Mouse (Mus musculus) gastrocnemius, adult 2 months (tissue): ENCODE data around the gene Tyw3. TPM values are rescaled to one million over a fixed set of nuclear protein-coding genes. Genes with fewer than 3 reads are reported as not detected.
"Not testable (repeated sequence)": the region's sequence is repeated elsewhere in the genome, so short reads cannot be mapped to it uniquely, and the experiment has no call there.

Source experiments
- DNase-seq: peaks from one replicate; pipeline ENCODE4 v3.0.0; 2022
- H3K27ac ChIP-seq: fragments of 200-600 bp; 2 replicates; pipeline ENCODE4 v1.8.1; 2022; ENCODE audit warnings: mild to moderate bottlenecking
- H3K4me3 ChIP-seq: fragments of 200-600 bp; 2 replicates; pipeline ENCODE4 v1.8.1; 2022; ENCODE audit warnings: mild to moderate bottlenecking, moderate library complexity
- CTCF ChIP-seq: fragments of 200-600 bp; IDR thresholded peaks from 2 replicates; pipeline ENCODE4 v1.8.1; 2022; ENCODE audit warnings: antibody characterized with exemption, mild to moderate bottlenecking, moderate library complexity
- intact Hi-C: fragments of 180-260 bp; cut with DNase I; formaldehyde crosslinking; loops from one replicate; pipeline ENCODE4 v1.15.1; 2025
- long read RNA-seq, 2 experiments: library from polyadenylated mRNA; stranded (forward); transcript quantifications; one replicate each; pipeline ENCODE4 v2.0.0; 2021
- total RNA-seq, 2 experiments: library from RNA; stranded (reverse); gene quantifications; 2 replicates each; pipeline ENCODE4 v1.2.3; 2021

Gene Tyw3
- 1 to 10 TPM; 2.6 to 3.2 TPM for total RNA-seq
- long read RNA-seq, experiment 1, full-length matches to known transcripts: 1 of 3 reads
- long read RNA-seq, experiment 1, partial matches to known transcripts: 0 of 3 reads
- long read RNA-seq, experiment 1, other reads (novel, unspliced or antisense): 2 of 3 reads
- long read RNA-seq, experiment 2, full-length matches to known transcripts: 2 of 2 reads
- long read RNA-seq, experiment 2, partial matches to known transcripts: 0 of 2 reads
- long read RNA-seq, experiment 2, other reads (novel, unspliced or antisense): 0 of 2 reads

DNA sequence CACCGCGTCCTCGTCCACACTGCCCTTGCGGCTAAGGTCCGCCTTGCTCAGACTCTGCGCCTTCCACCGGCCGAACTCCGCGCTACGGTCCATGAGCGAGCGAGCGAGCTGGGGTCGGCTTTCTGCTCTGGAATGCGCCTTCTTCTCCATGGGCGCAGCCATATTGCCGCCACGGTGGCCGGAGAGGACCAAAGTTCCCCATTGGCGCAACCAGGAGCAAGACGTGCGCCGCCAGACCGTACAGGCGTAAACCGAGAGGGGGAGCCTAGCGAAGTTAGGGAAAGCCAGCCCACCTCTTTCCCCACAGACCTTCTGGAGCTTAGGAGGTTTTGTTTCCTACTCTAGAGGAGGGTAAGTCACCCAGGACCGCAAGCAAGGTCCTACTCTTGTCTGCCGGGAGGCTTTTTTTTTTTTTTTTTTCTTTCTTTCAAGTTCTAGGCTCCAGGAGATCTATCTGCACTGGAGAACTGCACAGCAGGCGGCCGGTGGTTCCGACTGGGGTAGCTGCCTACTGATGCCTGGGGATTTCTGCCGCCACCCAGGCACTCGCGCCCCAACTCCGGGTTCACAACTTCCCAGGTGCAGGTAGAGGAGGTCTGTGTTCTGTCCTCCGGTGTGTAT is at the start of gene Tyw3:
Gene Tyw3, minus strand, starts transcription at position 171 of the 621 bp plus-strand sequence.
- Histone ChIP-seq H3K27ac (peak within 1 kb of the TSS; percentile 98), H3K4me3 (peak within 1 kb of the TSS; percentile 86)
- peak; percentile 99 for DNase-seq
- TF ChIP-seq CTCF: peak; percentile 57
- intact Hi-C loops: loop anchor here (2.0 kb wide), 1 partner anchor 496 kb away; the partner anchor contains the start of genes Fpgt and Lrriq3

DNA sequence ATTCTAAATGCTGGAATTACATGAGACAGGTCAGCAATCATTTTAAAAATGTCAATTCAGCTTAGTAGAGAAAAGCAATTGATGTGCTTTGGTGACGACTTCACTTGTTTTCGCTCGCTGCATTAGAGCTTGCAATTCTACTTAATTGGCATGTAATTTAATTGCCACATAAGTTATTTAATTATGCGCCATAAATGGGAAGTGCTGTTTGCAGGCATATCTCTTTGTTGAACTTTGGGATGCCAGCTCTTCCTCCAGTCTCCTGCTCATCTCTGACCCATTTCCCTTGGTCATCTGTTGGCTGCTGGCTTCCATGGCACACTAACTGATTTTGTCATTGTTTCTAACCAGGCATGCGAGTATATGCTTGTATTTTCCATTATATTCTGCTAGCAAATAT is 36.2 kb upstream of the Tyw3 start:
- DNase-seq: no peak
- no peak overlapping the region for H3K4me3 ChIP-seq

DNA sequence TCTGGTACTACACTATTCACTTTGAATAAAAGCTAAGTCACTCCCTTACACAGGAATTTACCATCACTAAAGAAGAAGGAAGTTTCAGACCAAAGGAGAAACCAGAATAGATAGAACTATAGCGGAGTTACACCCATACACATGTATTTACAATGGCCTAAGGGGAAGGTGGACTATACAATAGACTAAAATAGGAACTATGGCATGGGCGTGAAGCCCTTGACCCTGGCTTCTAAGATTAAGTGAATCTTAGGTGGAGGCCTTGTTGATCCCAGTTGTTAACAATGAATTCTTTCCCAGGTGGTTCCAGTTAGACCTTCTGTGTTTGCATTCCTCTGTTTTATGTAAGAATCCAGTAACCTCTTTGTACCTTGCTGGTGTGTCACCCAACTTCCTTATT is 34.4 kb upstream of the Tyw3 start:
- H3K27ac ChIP-seq, DNase-seq, H3K4me3 ChIP-seq, intact Hi-C loops: not testable (repeated sequence)

More for the DNA sequence above, 36.2 kb upstream of the Tyw3 start:
- intact Hi-C loops: no loop called here
- no peak overlapping the region for H3K27ac ChIP-seq
- no peak for TF ChIP-seq CTCF

DNA sequence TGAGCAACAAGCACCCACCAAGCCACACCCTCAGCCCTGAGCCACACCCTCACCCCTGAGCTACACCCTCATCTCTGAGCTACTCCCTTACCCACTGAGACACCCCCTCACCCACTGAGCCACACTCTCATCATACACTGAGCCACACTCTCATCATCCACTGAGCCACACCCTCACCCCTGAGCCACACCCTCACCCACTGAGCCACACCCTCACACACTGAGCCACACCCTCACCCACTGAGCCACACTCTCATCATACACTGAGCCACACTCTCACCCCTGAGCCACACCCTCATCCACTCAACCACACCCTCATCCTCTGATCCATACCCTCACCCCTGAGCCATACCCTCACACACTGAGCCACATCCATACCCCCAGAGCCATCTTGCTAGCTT is 31.4 kb upstream of the Tyw3 start:
- no peak overlapping the region for H3K4me3 ChIP-seq
- no peak for TF ChIP-seq CTCF
- intact Hi-C loops: no loop called here

DNA sequence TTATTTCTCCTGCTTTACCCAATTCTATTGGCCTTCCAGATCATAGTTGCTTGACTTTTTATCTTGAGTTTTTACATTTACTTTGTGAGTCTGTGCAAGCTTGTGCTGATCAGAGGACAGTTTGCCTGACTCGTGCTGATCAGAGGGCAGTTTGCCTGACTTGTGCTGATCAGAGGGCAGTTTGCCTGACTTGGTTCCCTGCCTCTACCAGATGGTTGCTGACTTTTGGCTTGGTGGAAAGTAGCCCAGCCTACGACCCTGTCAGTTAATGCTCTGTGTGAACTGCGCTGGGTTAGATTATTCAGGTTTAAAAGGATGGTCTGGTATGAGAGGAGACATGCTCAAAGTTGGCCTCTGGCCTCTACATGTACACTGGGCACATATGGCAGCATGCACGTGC is 19.2 kb upstream of the Tyw3 start:
- TF ChIP-seq CTCF: no peak
- Histone ChIP-seq H3K27ac (no peak overlapping the region), H3K4me3 (no peak overlapping the region)
- DNase-seq: no peak
- intact Hi-C loops: no loop called here

More for the DNA sequence above, 31.4 kb upstream of the Tyw3 start:
- no peak overlapping the region for H3K27ac ChIP-seq
- DNase-seq: no peak

DNA sequence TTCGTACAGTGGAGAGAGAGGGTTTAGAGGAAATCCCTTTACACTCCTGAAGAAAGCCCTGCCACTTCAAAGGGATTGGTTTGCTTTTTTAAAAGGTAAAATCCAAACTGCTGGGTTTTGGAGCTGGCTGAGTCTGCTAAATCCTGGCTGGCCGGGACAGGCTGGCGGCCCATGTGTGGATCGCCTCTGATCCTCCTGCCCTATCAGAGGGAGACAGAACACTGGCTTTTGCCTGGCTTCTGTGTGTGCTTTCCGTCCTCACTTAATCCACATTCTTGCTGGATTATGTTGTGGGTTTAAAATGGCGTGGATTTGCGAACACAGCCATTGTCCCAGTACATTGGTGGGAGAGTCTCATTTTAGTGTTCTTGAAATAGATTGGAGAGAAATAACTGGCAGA is 18.4 kb upstream of the Tyw3 start:
- Histone ChIP-seq H3K27ac (no peak overlapping the region), H3K4me3 (no peak overlapping the region)
- no peak for TF ChIP-seq CTCF
- intact Hi-C loops: no loop called here
- DNase-seq: no peak

DNA sequence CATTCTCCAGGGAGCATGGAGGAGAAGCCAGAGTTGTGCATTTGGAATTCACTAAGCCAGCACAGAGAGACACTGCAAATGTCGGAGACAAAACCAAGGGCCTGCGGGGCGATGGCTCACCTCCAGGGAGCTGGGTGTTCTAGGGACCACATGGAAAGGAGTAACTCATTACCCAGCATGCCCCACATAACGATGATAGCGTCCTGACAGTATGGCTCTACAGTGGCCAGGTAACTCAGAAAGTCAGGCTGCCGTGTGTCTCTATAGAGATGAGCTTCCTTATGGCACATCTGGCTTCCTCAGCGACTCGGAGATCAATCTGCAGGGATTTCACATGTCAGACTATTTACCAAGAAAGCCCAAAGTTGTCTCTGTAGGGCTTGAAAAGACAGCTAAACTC is 17.9 kb upstream of the Tyw3 start:
- TF ChIP-seq CTCF: no peak
- Histone ChIP-seq H3K4me3 (no peak overlapping the region), H3K27ac (no peak overlapping the region)
- intact Hi-C loops: no loop called here
- no peak for DNase-seq

DNA sequence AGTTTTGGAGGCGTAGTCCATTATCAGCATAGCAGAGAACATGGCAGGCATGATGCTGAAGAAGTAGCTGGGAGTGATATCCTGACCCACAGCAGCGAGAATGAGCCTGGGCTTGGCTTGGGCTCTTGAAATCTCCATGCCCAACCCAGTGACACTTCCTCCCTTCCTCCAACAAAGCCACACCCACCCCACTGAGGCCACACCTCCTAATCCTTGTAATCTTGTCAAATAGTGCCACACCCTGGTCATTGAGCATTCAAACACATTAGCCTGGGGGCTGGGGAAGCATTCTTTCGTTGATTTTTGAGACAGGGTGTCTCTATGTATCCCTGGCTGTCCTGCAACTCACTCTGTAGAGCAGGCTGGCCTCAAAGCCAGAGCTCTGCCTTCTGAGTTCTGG is 15.0 kb upstream of the Tyw3 start:
- intact Hi-C loops: no loop called here
- no peak overlapping the region for H3K4me3 ChIP-seq
- H3K27ac ChIP-seq: no peak overlapping the region
- no peak for DNase-seq
- TF ChIP-seq CTCF: no peak

DNA sequence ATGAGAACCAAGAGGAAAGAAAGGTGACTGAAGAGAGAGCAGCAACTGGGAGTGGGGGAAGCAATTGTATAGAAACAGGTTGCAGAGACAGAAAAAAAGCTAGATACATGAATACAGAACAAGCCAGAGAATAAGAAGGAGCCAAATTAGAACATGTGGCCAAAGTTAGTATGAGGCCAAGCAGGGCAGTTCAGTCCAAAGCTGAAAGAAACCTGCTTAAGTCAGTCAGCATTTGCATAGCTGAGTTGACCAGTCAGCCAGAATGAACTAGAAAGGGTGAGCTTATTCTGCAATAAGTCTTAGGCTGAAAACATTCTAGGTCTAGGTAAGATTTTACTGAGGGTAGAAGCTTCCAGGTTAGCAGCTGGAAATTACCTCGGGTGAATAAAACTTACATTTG is 11.0 kb upstream of the Tyw3 start:
- no peak for TF ChIP-seq CTCF
- H3K27ac ChIP-seq: no peak overlapping the region
- H3K4me3 ChIP-seq: no peak overlapping the region
- intact Hi-C loops: no loop called here
- no peak for DNase-seq

DNA sequence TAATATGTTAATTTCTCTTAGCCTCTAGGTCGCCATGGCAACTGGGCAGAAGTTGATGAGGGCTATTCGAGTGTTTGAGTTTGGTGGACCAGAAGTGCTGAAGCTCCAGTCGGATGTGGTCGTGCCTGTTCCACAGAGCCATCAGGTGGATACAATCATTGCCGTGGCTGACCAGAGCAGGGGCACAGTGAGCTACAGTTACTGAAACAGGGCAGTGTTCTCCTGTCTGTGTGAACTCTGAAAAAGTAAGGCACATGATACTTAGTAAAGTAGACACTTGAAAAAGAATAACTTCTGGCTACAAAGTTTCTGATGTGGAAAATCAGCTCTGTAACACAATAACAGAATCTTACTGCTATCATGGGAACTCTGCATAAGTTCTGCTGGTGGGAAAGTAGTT is 8.0 kb upstream of the Tyw3 start:
- Histone ChIP-seq H3K4me3 (no peak overlapping the region), H3K27ac (no peak overlapping the region)
- intact Hi-C loops: no loop called here
- TF ChIP-seq CTCF: no peak
- DNase-seq: no peak

DNA sequence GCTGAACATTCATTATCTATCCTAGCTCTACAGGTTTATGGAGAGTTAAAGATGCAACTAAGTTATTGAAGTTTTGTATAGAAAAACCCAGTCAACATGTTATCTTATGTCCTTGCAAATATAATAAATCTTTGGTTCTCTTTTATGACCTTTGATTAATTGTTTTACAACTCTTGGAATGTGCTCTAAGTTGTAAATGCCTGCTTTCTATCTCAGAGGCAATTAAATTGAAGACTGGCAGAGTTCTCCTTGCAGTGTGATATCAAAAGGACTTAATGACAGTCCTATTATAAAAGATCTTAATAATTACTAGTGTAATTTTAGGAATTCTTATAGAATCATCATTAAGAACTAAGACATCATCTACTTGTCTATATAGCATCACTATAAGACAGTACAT is 5.2 kb upstream of the Tyw3 start:
- DNase-seq: no peak
- intact Hi-C loops: no loop called here
- TF ChIP-seq CTCF: no peak
- H3K4me3 ChIP-seq: no peak overlapping the region
- H3K27ac ChIP-seq: no peak overlapping the region

DNA sequence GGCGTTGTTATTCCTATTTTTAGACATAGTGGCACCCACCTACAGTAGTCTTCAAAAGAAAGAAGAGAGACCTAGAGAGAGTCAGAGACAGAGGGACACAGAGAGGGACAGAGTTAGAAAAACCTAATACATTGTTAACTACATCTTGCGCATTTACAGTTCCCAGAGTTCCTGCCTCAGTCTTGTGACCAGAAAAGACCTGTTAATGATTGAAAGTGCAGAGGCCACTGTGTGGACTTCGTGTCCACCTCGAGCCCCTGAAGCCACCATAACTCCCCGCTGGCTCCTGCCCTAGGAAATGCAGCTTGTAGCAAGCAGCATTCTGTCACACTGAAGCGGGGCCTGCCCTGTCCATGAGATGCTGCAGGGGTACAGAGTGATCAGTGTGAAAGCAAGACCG is 657 bp upstream of the Tyw3 start:
- no peak for TF ChIP-seq CTCF
- no peak for DNase-seq
- intact Hi-C loops: loop anchor here (2.0 kb wide), 1 partner anchor 495 kb away; the partner anchor contains the start of genes Fpgt and Lrriq3
- Histone ChIP-seq H3K4me3 (peak overlapping the region; percentile 86), H3K27ac (peak overlapping the region; percentile 98)

DNA sequence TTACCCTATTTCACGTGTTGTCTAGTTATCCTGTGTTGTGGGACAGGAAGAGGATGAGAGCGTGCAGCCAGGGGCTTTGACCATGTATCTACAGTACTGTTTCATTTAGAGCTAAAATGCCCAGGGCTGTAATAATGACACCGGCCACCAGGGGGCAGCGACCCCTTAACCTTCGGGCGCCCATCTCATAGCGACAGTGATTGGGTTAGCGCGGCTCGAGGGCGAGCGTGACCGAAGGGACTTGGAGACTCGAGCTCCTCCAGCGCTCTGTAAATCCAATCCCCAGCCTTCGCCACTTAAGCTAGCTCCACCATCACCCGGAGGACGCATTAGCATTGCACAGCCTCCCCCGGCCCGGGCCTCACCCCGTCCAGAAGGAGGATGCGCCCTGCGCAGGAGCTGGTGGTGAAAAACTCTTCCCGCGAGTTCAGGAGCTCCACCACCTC is 393 bp downstream of the Tyw3 start, which contains the start of gene Cryz:
Gene Cryz, plus strand, starts transcription at position 224 of the 446 bp plus-strand sequence.
- H3K27ac ChIP-seq: peak within 1 kb of the TSS; percentile 98
- DNase-seq: peak; percentile 91
- intact Hi-C loops: loop anchor here (2.0 kb wide), 1 partner anchor 496 kb away; the partner anchor contains the start of genes Fpgt and Lrriq3
- H3K4me3 ChIP-seq: peak within 1 kb of the TSS; percentile 86
- peak; percentile 92 for TF ChIP-seq CTCF
